Mouse (Mus musculus) spleen, adult 2 months (tissue): Measurements from ENCODE around the gene Cfl2.

Experiments
- CTCF ChIP-seq: fragments of 200-500 bp; IDR thresholded peaks from 2 replicates; pipeline ENCODE4 v1.5.1; 2011; ENCODE audit warnings: mild to moderate bottlenecking, inconsistent platforms; ENCODE audit not compliant: insufficient read depth, insufficient read length, insufficient replicate concordance; ENCODE audit errors: extremely low read depth
- POLR2A ChIP-seq: fragments of 200-500 bp; IDR thresholded peaks from 2 replicates; pipeline ENCODE4 v1.6.1; 2011; ENCODE audit warnings: low read depth, low read length, inconsistent platforms

- TF ChIP-seq POLR2A (no peak), CTCF (peak; percentile 39; the same call in 1 of the 2 replicates)
These were observed 17.0 kb upstream of the Cfl2 start for GRCm38 (mm10) chr12:54879630-54880029.
